Mouse (Mus musculus) CH12.LX (cell line): ENCODE results near the gene Mcrip1. TPM values are rescaled to one million over a fixed set of nuclear protein-coding genes. Genes with fewer than 3 reads are reported as not detected.

Experiments
- DNase-seq: peaks from one replicate; pipeline ENCODE4 v3.0.0-alpha.2; 2013; ENCODE audit errors: extremely low read depth
- H3K27ac ChIP-seq: 2 replicates; pipeline ENCODE4 v1.5.1; 2012; ENCODE audit warnings: low read depth, mild to moderate bottlenecking, control low read depth, moderate library complexity; ENCODE audit not compliant: insufficient read depth
- H3K27me3 ChIP-seq: replicated peaks from 2 replicates; pipeline ENCODE3; 2012; ENCODE audit warnings: inconsistent platforms
- H3K36me3 ChIP-seq, 2 experiments: replicated peaks in 1 of 2; 2 replicates each; pipeline versions ENCODE3 to v1.6.1; 2012; ENCODE audit warnings: inconsistent platforms in 1 of 2, low read length in 1 of 2, mild to moderate bottlenecking in 1 of 2, mixed read lengths in 1 of 2, moderate library complexity in 1 of 2; ENCODE audit not compliant: control insufficient read depth in 1 of 2, insufficient read depth in 1 of 2
- H3K4me1 ChIP-seq, 2 experiments: 2 replicates each; pipeline ENCODE4 v1.6.1; 2012; ENCODE audit warnings: inconsistent platforms in 1 of 2, moderate library complexity in 1 of 2; ENCODE audit not compliant: insufficient read depth in 2 of 2, control insufficient read depth in 1 of 2
- H3K4me2 ChIP-seq: 2 replicates; pipeline ENCODE4 v1.6.1; 2012; ENCODE audit warnings: low read depth, mild to moderate bottlenecking, control low read depth; ENCODE audit not compliant: poor library complexity, insufficient read depth, severe bottlenecking
- H3K4me3 ChIP-seq, 3 experiments: fragments of 150-350 bp in 1 of 3; sonication (generic) in 1 of 3; replicated peaks in 1 of 3; 2 replicates each; pipeline versions ENCODE3 to v1.5.1; 2011 to 2012; ENCODE audit warnings: low read depth in 2 of 3, low read length in 2 of 3, mild to moderate bottlenecking in 2 of 3, moderate library complexity in 2 of 3, control low read depth in 1 of 3, improper control_type of control experiment in 1 of 3, inconsistent platforms in 1 of 3, mixed read lengths in 1 of 3; ENCODE audit not compliant: poor library complexity in 1 of 3
- H3K79me2 ChIP-seq: replicated peaks from 2 replicates; pipeline ENCODE4 v1.6.1; 2012; ENCODE audit warnings: mild to moderate bottlenecking, moderate library complexity; ENCODE audit not compliant: control insufficient read depth, poor library complexity, insufficient read depth, severe bottlenecking; ENCODE audit errors: extremely low read depth
- H3K9ac ChIP-seq: 2 replicates; pipeline ENCODE4 v1.6.1; 2012; ENCODE audit warnings: low read depth, mild to moderate bottlenecking, control low read depth, moderate library complexity; ENCODE audit not compliant: insufficient read depth
- H3K9me3 ChIP-seq: replicated peaks from 2 replicates; pipeline ENCODE3; 2012; ENCODE audit warnings: low read length, inconsistent platforms, mixed read lengths
- CHD2 ChIP-seq: IDR thresholded peaks from 2 replicates; pipeline ENCODE4 v1.6.1; 2011; ENCODE audit warnings: low read length, improper control_type of control experiment
- E2F4 ChIP-seq: IDR thresholded peaks from 2 replicates; pipeline ENCODE4 v1.6.1; 2011; ENCODE audit warnings: low read depth, low read length, improper control_type of control experiment; ENCODE audit not compliant: insufficient replicate concordance
- POLR2AphosphoS2 ChIP-seq: IDR thresholded peaks from 2 replicates; pipeline ENCODE4 v1.6.1; 2011; ENCODE audit warnings: low read depth, low read length, improper control_type of control experiment
- RCOR1 ChIP-seq: conservative IDR thresholded peaks from 2 replicates; pipeline ENCODE4 v1.6.1; 2012; ENCODE audit warnings: low read depth, mild to moderate bottlenecking, inconsistent platforms, low read length, improper control_type of control experiment
- ZMIZ1 ChIP-seq: IDR thresholded peaks from 2 replicates; pipeline ENCODE4 v1.6.1; 2012; ENCODE audit warnings: low read depth, mild to moderate bottlenecking, inconsistent platforms, low read length, improper control_type of control experiment
- dilution Hi-C: fragments of 300-500 bp; cut with MboI; formaldehyde crosslinking; loops from 2 replicates; pipeline ENCODE4 v1.14.3; 2020; ENCODE audit warnings: low sequenced_read_pairs; ENCODE audit not compliant: extremely low pct_unique_long_range_greater_than_20kb, extremely low pct_ligation_motif_present
- in situ Hi-C: fragments of 300-500 bp; cut with MboI; formaldehyde crosslinking; loops from 3 replicates; pipeline ENCODE4 v1.14.3; 2019; ENCODE audit warnings: low sequenced_read_pairs, low pct_ligation_motif_present, low pct_unique_long_range_greater_than_20kb, mixed read lengths
- polyA plus RNA-seq: library from polyadenylated mRNA; unstranded; fragments of >175 nt; gene quantifications from 2 replicates; pipeline ENCODE4 v1.2.1, GENCODE M21; 2012; ENCODE audit warnings: low read depth; ENCODE audit not compliant: insufficient read length
- total RNA-seq, 2 experiments: library from RNA; depleted of rRNA; stranded (reverse); fragments of 300-350 nt in 1 of 2; fragments of >200 nt in 1 of 2; gene quantifications; 2 replicates each; pipeline ENCODE4 v1.2.3; 2012 to 2014

Mcrip1 gene
- total and polyA plus RNA-seq, 3 experiments, result 39.6 to 66.5 (median 46.2) TPM

- in situ Hi-C loops, result no loop called here
- Histone ChIP-seq H3K79me2 (0 out of 2 replicates have a peak, but pooled peaks cover 2% of the 10 kb centered on the region), H3K4me1 (peaks cover 15 to 41% of the 10 kb centered on the region in 2 experiments), H3K9ac (no peak overlapping the region), H3K27ac (no peak overlapping the region), H3K4me2 (peak overlapping the region; percentile 55; the same call in 1 of the 2 replicates), H3K4me3 (no peak overlapping the region), H3K27me3 (no peaks in the 10 kb centered on the region), H3K9me3 (no peaks in the 10 kb centered on the region), H3K36me3 (peaks cover 44 to 76% of the 10 kb centered on the region in 2 experiments)
- TF ChIP-seq POLR2AphosphoS2 (no peak), RCOR1 (no peak), ZMIZ1 (no peak), E2F4 (no peak), CHD2 (no peak)
- dilution Hi-C loops, result no loop called here
- DNase-seq, result no peak
Measured at GRCm38 (mm10) chr11:120493351-120493750, 56.2 kb downstream of the Mcrip1 start.

Other genes with a start within 250 kb of the Mcrip1 start
Only the 20 nearest of the 34 such genes appear.
- gene Tspan10, start 107.1 kb downstream of the Mcrip1 start, total RNA-seq (2012; rRNA removed), result 0.08 TPM in 1 of 2 replicates, not detected in the other
- gene Tspan10, start 107.1 kb downstream of the Mcrip1 start, total RNA-seq (2014; rRNA removed), result 0.30 TPM in 1 of 2 replicates, not detected in the other
- 0.25 and 0.31 TPM in 2 replicates for gene Tspan10, start 107.1 kb downstream of the Mcrip1 start, polyA plus RNA-seq
- gene Pde6g, start 96.2 kb downstream of the Mcrip1 start, total RNA-seq (2012; rRNA removed), result 0.34 TPM in 2 replicates
- 0.41 TPM in 1 of 2 replicates, not detected in the other for gene Pde6g, start 96.2 kb downstream of the Mcrip1 start, total RNA-seq (2014; rRNA removed)
- 0.31 and 0.34 TPM in 2 replicates for gene Pde6g, start 96.2 kb downstream of the Mcrip1 start, polyA plus RNA-seq
- gene Oxld1, start 91.7 kb downstream of the Mcrip1 start, total RNA-seq (2012; rRNA removed), result 18.7 and 31.4 TPM in 2 replicates
- 17.6 and 20.3 TPM in 2 replicates for gene Oxld1, start 91.7 kb downstream of the Mcrip1 start, total RNA-seq (2014; rRNA removed)
- 10.4 and 12.2 TPM in 2 replicates for gene Oxld1, start 91.7 kb downstream of the Mcrip1 start, polyA plus RNA-seq
- gene Ccdc137, start 91.6 kb downstream of the Mcrip1 start, total RNA-seq (2012; rRNA removed), result 30.1 and 43.9 TPM in 2 replicates
- gene Ccdc137, start 91.6 kb downstream of the Mcrip1 start, total RNA-seq (2014; rRNA removed), result 54.6 and 61.1 TPM in 2 replicates
- gene Ccdc137, start 91.6 kb downstream of the Mcrip1 start, polyA plus RNA-seq, result 70.4 and 104 TPM in 2 replicates
- gene Arl16, start 82.1 kb downstream of the Mcrip1 start, total RNA-seq (2012; rRNA removed), result 24.8 and 26.1 TPM in 2 replicates
- gene Arl16, start 82.1 kb downstream of the Mcrip1 start, total RNA-seq (2014; rRNA removed), result 34.6 and 42.6 TPM in 2 replicates
- 19.8 and 22.8 TPM in 2 replicates for gene Arl16, start 82.1 kb downstream of the Mcrip1 start, polyA plus RNA-seq
- gene Mrpl12, start 65.1 kb downstream of the Mcrip1 start, total RNA-seq (2012; rRNA removed), result 267 and 336 TPM in 2 replicates
- 47.5 and 60.3 TPM in 2 replicates for gene Mrpl12, start 65.1 kb downstream of the Mcrip1 start, total RNA-seq (2014; rRNA removed)
- 341 and 363 TPM in 2 replicates for gene Mrpl12, start 65.1 kb downstream of the Mcrip1 start, polyA plus RNA-seq
- gene Slc25a10, start 57.9 kb downstream of the Mcrip1 start, total RNA-seq (2012; rRNA removed), result 32.9 and 48.5 TPM in 2 replicates
- 29.5 and 34.6 TPM in 2 replicates for gene Slc25a10, start 57.9 kb downstream of the Mcrip1 start, total RNA-seq (2014; rRNA removed)
- 43.4 and 45.9 TPM in 2 replicates for gene Slc25a10, start 57.9 kb downstream of the Mcrip1 start, polyA plus RNA-seq
- 0.13 TPM in 1 of 2 replicates, not detected in the other for gene Gcgr, start 19.0 kb downstream of the Mcrip1 start, total RNA-seq (2012; rRNA removed)
- 0.09 and 0.16 TPM in 2 replicates for gene Gcgr, start 19.0 kb downstream of the Mcrip1 start, total RNA-seq (2014; rRNA removed)
- gene Gcgr, start 19.0 kb downstream of the Mcrip1 start, polyA plus RNA-seq, result 0.20 TPM in 1 of 2 replicates, not detected in the other
- not detected in 2 replicates for gene Ppp1r27, start 1.4 kb upstream of the Mcrip1 start, total RNA-seq (2012; rRNA removed)
- not detected in 2 replicates for gene Ppp1r27, start 1.4 kb upstream of the Mcrip1 start, total RNA-seq (2014; rRNA removed)
- not detected in 2 replicates for gene Ppp1r27, start 1.4 kb upstream of the Mcrip1 start, polyA plus RNA-seq
- 531 and 594 TPM in 2 replicates for gene P4hb, start 23.5 kb upstream of the Mcrip1 start, total RNA-seq (2012; rRNA removed)
- 453 and 486 TPM in 2 replicates for gene P4hb, start 23.5 kb upstream of the Mcrip1 start, total RNA-seq (2014; rRNA removed)
- 644 and 662 TPM in 2 replicates for gene P4hb, start 23.5 kb upstream of the Mcrip1 start, polyA plus RNA-seq
- gene Arhgdia, start 31.9 kb upstream of the Mcrip1 start, total RNA-seq (2012; rRNA removed), result 417 and 467 TPM in 2 replicates
- 126 and 172 TPM in 2 replicates for gene Arhgdia, start 31.9 kb upstream of the Mcrip1 start, total RNA-seq (2014; rRNA removed)
- gene Arhgdia, start 31.9 kb upstream of the Mcrip1 start, polyA plus RNA-seq, result 957 and 958 TPM in 2 replicates
- 582 and 793 TPM in 2 replicates for gene Alyref, start 48.6 kb upstream of the Mcrip1 start, total RNA-seq (2012; rRNA removed)
- gene Alyref, start 48.6 kb upstream of the Mcrip1 start, total RNA-seq (2014; rRNA removed), result 358 and 361 TPM in 2 replicates
- 444 and 451 TPM in 2 replicates for gene Alyref, start 48.6 kb upstream of the Mcrip1 start, polyA plus RNA-seq
- gene Anapc11, start 48.7 kb upstream of the Mcrip1 start, total RNA-seq (2012; rRNA removed), result 108 and 114 TPM in 2 replicates
- 51.7 and 57.0 TPM in 2 replicates for gene Anapc11, start 48.7 kb upstream of the Mcrip1 start, total RNA-seq (2014; rRNA removed)
- gene Anapc11, start 48.7 kb upstream of the Mcrip1 start, polyA plus RNA-seq, result 142 and 145 TPM in 2 replicates
- gene Npb, start 58.8 kb upstream of the Mcrip1 start, total RNA-seq (2012; rRNA removed), result 0.55 TPM in 1 of 2 replicates, not detected in the other
- gene Npb, start 58.8 kb upstream of the Mcrip1 start, total RNA-seq (2014; rRNA removed), result not detected in 2 replicates
- gene Npb, start 58.8 kb upstream of the Mcrip1 start, polyA plus RNA-seq, result 1.0 and 1.3 TPM in 2 replicates
- gene Pcyt2, start 68.2 kb upstream of the Mcrip1 start, total RNA-seq (2012; rRNA removed), result 166 and 175 TPM in 2 replicates
- gene Pcyt2, start 68.2 kb upstream of the Mcrip1 start, total RNA-seq (2014; rRNA removed), result 149 and 154 TPM in 2 replicates
- gene Pcyt2, start 68.2 kb upstream of the Mcrip1 start, polyA plus RNA-seq, result 155 and 158 TPM in 2 replicates
- 75.2 and 87.1 TPM in 2 replicates for gene Sirt7, start 75.5 kb upstream of the Mcrip1 start, total RNA-seq (2012; rRNA removed)
- 71.7 and 74.4 TPM in 2 replicates for gene Sirt7, start 75.5 kb upstream of the Mcrip1 start, total RNA-seq (2014; rRNA removed)
- 84.4 and 91.3 TPM in 2 replicates for gene Sirt7, start 75.5 kb upstream of the Mcrip1 start, polyA plus RNA-seq
- gene Mafg, start 83.9 kb upstream of the Mcrip1 start, total RNA-seq (2012; rRNA removed), result 26.4 and 29.3 TPM in 2 replicates
- gene Mafg, start 83.9 kb upstream of the Mcrip1 start, total RNA-seq (2014; rRNA removed), result 14.6 and 17.0 TPM in 2 replicates
- 62.1 and 63.7 TPM in 2 replicates for gene Mafg, start 83.9 kb upstream of the Mcrip1 start, polyA plus RNA-seq
- gene Pycr1, start 94.0 kb upstream of the Mcrip1 start, total RNA-seq (2012; rRNA removed), result 26.2 and 75.3 TPM in 2 replicates
- 18.3 and 21.0 TPM in 2 replicates for gene Pycr1, start 94.0 kb upstream of the Mcrip1 start, total RNA-seq (2014; rRNA removed)
- gene Pycr1, start 94.0 kb upstream of the Mcrip1 start, polyA plus RNA-seq, result 27.2 and 32.3 TPM in 2 replicates
- gene Myadml2, start 98.4 kb upstream of the Mcrip1 start, total RNA-seq (2012; rRNA removed), result 0.68 and 0.88 TPM in 2 replicates
- not detected in 2 replicates for gene Myadml2, start 98.4 kb upstream of the Mcrip1 start, total RNA-seq (2014; rRNA removed)
- not detected in 2 replicates for gene Myadml2, start 98.4 kb upstream of the Mcrip1 start, polyA plus RNA-seq
- gene Notum, start 111.4 kb upstream of the Mcrip1 start, total RNA-seq (2012; rRNA removed), result not detected in 2 replicates
- not detected in 2 replicates for gene Notum, start 111.4 kb upstream of the Mcrip1 start, total RNA-seq (2014; rRNA removed)
- gene Notum, start 111.4 kb upstream of the Mcrip1 start, polyA plus RNA-seq, result not detected in 2 replicates